ENCODE assay signal across 8 mouse cellular contexts in genomic region chrX:94288923-94289322, GRCm38 (mm10). TPM values are rescaled to one million over a fixed set of nuclear protein-coding genes. Genes with fewer than 3 reads are reported as not detected.
A peak's percentile ranks its signal among the peaks of the same experiment; 100 is the strongest.
DNase-seq lines count a peak whose midpoint lies in the region; ATAC-seq and TF ChIP-seq lines count a peak whose summit lies in the region.

No protein-coding gene starts in this region.

- no peak overlapping the region for H3K4me3 ChIP-seq in limb, embryonic 11.5 days (ENCODE audit: low read depth, low read length)
- no peak overlapping the region for H3K4me3 ChIP-seq in limb, embryonic 10.5 days
- H3K4me3 ChIP-seq in limb, embryonic 14.5 days (replicated peaks; ENCODE audit: low read length), result no peak overlapping the region

- no peaks in the 10 kb centered on the region for H3K9me3 ChIP-seq in limb, embryonic 11.5 days (ENCODE audit: control insufficient read depth, low read length)
- H3K9me3 ChIP-seq in limb, embryonic 10.5 days (replicated peaks), result no peaks in the 10 kb centered on the region
- H3K9me3 ChIP-seq in limb, embryonic 14.5 days (ENCODE audit: control insufficient read depth, low read length), result no peaks in the 10 kb centered on the region

- H3K4me1 ChIP-seq in limb, embryonic 11.5 days (ENCODE audit: control insufficient read depth, insufficient read depth, low read length), result no peaks in the 10 kb centered on the region
- no peaks in the 10 kb centered on the region for H3K4me1 ChIP-seq in limb, embryonic 10.5 days
- no peaks in the 10 kb centered on the region for H3K4me1 ChIP-seq in limb, embryonic 14.5 days (ENCODE audit: control insufficient read depth, insufficient read depth, low read length)

- DNase-seq in cerebellum, adult 11 months, result peak; percentile 7
- DNase-seq in limb, embryonic 11.5 days (ENCODE audit: low spot score), result peak; percentile 47
- no peak for DNase-seq in limb, embryonic 10.5 days (ENCODE audit: low spot score)
- DNase-seq in ZHBTc4 (ENCODE audit: low read depth, low spot score), result peak; percentile 41
- peak; percentile 35 for DNase-seq in embryo, embryonic 11 days
- DNase-seq in limb, embryonic 14.5 days (ENCODE audit: low spot score), result peak; percentile 18
- peak; percentile 36 for DNase-seq in thymus, postnatal 0 days (ENCODE audit: low spot score)

- no peaks in the 10 kb centered on the region for H3K36me3 ChIP-seq in limb, embryonic 11.5 days (ENCODE audit: control insufficient read depth, insufficient read depth, low read length)
- H3K36me3 ChIP-seq in limb, embryonic 10.5 days, result no peaks in the 10 kb centered on the region
- no peaks in the 10 kb centered on the region for H3K36me3 ChIP-seq in limb, embryonic 14.5 days (ENCODE audit: control insufficient read depth, insufficient read depth, low read length)

- no peak for ATAC-seq in cerebellum, adult (ENCODE audit: insufficient number of reproducible peaks, low FRiP score, low TSS enrichment)
- ATAC-seq in limb, embryonic 11.5 days (ENCODE audit: insufficient number of reproducible peaks, low FRiP score, low TSS enrichment, low read depth), result no peak
- no peak for ATAC-seq in limb, embryonic 14.5 days (ENCODE audit: low FRiP score, low read depth)

- no peak overlapping the region for H3K9ac ChIP-seq in limb, embryonic 11.5 days (ENCODE audit: low read length)
- H3K9ac ChIP-seq in limb, embryonic 14.5 days (ENCODE audit: low read depth, low read length, severe bottlenecking), result no peak overlapping the region

- no peak overlapping the region for H3K27ac ChIP-seq in limb, embryonic 11.5 days (replicated peaks; ENCODE audit: low read depth, low read length)
- no peak overlapping the region for H3K27ac ChIP-seq in limb, embryonic 10.5 days
- no peak overlapping the region for H3K27ac ChIP-seq in limb, embryonic 14.5 days (replicated peaks; ENCODE audit: low read depth, low read length)

- TF ChIP-seq POLR2A in limb, embryonic 14.5 days (IDR thresholded peaks at IDR 0.05; ENCODE audit: borderline replicate concordance, extremely low read depth, insufficient read depth, insufficient read length), result no peak

- H3K4me2 ChIP-seq in limb, embryonic 11.5 days (ENCODE audit: low read depth, severe bottlenecking), result no peak overlapping the region
- no peak overlapping the region for H3K4me2 ChIP-seq in limb, embryonic 14.5 days (replicated peaks; ENCODE audit: low read depth, low read length, severe bottlenecking)

- 15% methylated on average over 2 of the region's 2 CpGs for WGBS in limb, embryonic 11.5 days
- 18% methylated on average over 2 of the region's 2 CpGs for WGBS in limb, embryonic 10.5 days
- 15% methylated on average over 2 of the region's 2 CpGs for WGBS in limb, embryonic 14.5 days

- H3K27me3 ChIP-seq in limb, embryonic 11.5 days (ENCODE audit: control insufficient read depth, insufficient read depth, low read length), result no peaks in the 10 kb centered on the region
- H3K27me3 ChIP-seq in limb, embryonic 10.5 days (ENCODE audit: low read depth, poor library complexity, severe bottlenecking), result peaks cover 84% of the 10 kb centered on the region
- H3K27me3 ChIP-seq in limb, embryonic 14.5 days (ENCODE audit: control insufficient read depth, insufficient read depth, low read length), result no peaks in the 10 kb centered on the region

RNA-seq across cellular contexts. Expression of gene Klhl15, which starts 54.5 kb away (rescaled TPM):
- 8.7 and 9.7 TPM in 2 replicates for polyA plus RNA-seq in limb, embryonic 11.5 days (2014; fragmentation: Nextera tagmentation; extraction: Ambion mirVana)
- polyA plus RNA-seq in limb, embryonic 10.5 days (2016; fragmentation: Nextera tagmentation; extraction: Ambion mirVana), result 4.2 and 6.8 TPM in 2 replicates
- polyA plus RNA-seq in limb, embryonic 14.5 days (2012; rRNA removed), result 4.9 and 6.2 TPM in 2 replicates
- polyA plus RNA-seq in limb, embryonic 14.5 days (2014; fragmentation: Nextera tagmentation; extraction: Ambion mirVana), result 10.6 and 11.7 TPM in 2 replicates
- 9.6 and 12.2 TPM in 2 replicates for polyA plus RNA-seq in thymus, postnatal 0 days (2015; fragmentation: Nextera tagmentation; extraction: Ambion mirVana)
